Mouse (Mus musculus) ES-E14 (cell line): ENCODE data around the gene BC037034.

Source experiments
- MAFK ChIP-seq: IDR thresholded peaks from 2 replicates; pipeline ENCODE4 v1.6.1; 2014; ENCODE audit warnings: mild to moderate bottlenecking, low read depth, low read length, inconsistent platforms; ENCODE audit not compliant: insufficient read depth
- ZC3H11A ChIP-seq: IDR thresholded peaks from 2 replicates; pipeline ENCODE4 v1.6.1; 2012; ENCODE audit warnings: low read depth, mild to moderate bottlenecking, inconsistent platforms, low read length, borderline replicate concordance
- ZNF384 ChIP-seq: IDR thresholded peaks from 2 replicates; pipeline ENCODE4 v1.6.1; 2012; ENCODE audit warnings: low read depth, low read length, inconsistent platforms

- TF ChIP-seq ZNF384, result no peak
- no peak for TF ChIP-seq ZC3H11A
- no peak for TF ChIP-seq MAFK
Observed at GRCm38 (mm10) chr5:138219864-138220263, 44.0 kb downstream of the BC037034 start.
